Mouse (Mus musculus): ENCODE measurements around the gene Ppme1.

- no peak for TF ChIP-seq GATA1 (IDR thresholded peaks at IDR 0.05; ENCODE audit: borderline replicate concordance, low read length)
- TF ChIP-seq FLI1 (IDR thresholded peaks at IDR 0.05; ENCODE audit: low read length) = no peak
These were observed 7.2 kb downstream of the Ppme1 start for GRCm38 (mm10) chr7:100364888-100365287.

Data from megakaryocyte, embryonic 14.5 days (primary cell).